Mouse (Mus musculus) hindbrain, embryonic 15.5 days (tissue): ENCODE results near the gene Mical3. TPM values are rescaled to one million over a fixed set of nuclear protein-coding genes. Genes with fewer than 3 reads are reported as not detected.

Experiments
- ATAC-seq: fragments of 200-750 bp; cut with Nextera tagmentation; 2 replicates; pipeline ENCODE4 v1.8.0; 2017; ENCODE audit warnings: low read depth, moderate number of reproducible peaks, moderate TSS enrichment; ENCODE audit not compliant: low FRiP score
- H3K27ac ChIP-seq: fragments of 300-500 bp; sonication (generic); replicated peaks from 2 replicates; pipeline ENCODE4 v1.5.1; 2015; ENCODE audit warnings: mild to moderate bottlenecking, inconsistent platforms
- H3K27me3 ChIP-seq: fragments of 300-500 bp; sonication (generic); 2 replicates; pipeline ENCODE4 v1.6.1; 2015; ENCODE audit warnings: control low read depth, inconsistent platforms
- H3K36me3 ChIP-seq: fragments of 300-500 bp; sonication (generic); 2 replicates; pipeline ENCODE4 v1.6.1; 2015; ENCODE audit warnings: control low read depth, inconsistent platforms
- H3K4me1 ChIP-seq: fragments of 300-500 bp; sonication (generic); replicated peaks from 2 replicates; pipeline ENCODE4 v1.6.1; 2015; ENCODE audit warnings: control low read depth, inconsistent platforms
- H3K4me2 ChIP-seq: fragments of 300-500 bp; sonication (generic); 2 replicates; pipeline ENCODE4 v1.6.1; 2015; ENCODE audit warnings: moderate library complexity, mild to moderate bottlenecking, inconsistent platforms
- H3K4me3 ChIP-seq: fragments of 300-500 bp; sonication (generic); 2 replicates; pipeline ENCODE4 v1.5.1; 2015; ENCODE audit warnings: mild to moderate bottlenecking, inconsistent platforms
- H3K9ac ChIP-seq: fragments of 300-500 bp; sonication (generic); 2 replicates; pipeline ENCODE4 v1.6.1; 2015; ENCODE audit warnings: inconsistent platforms
- H3K9me3 ChIP-seq: fragments of 300-500 bp; sonication (generic); 2 replicates; pipeline ENCODE4 v1.6.1; 2016; ENCODE audit warnings: control low read depth, inconsistent platforms
- WGBS: fragments of 180-500 bp; shearing (Covaris S2); methylation state at CpG from one replicate; pipeline ENCODE4 v1.1.7; 2015; 5-methylcytosine and 5-hydroxymethylcytosine counted together
- polyA plus RNA-seq: library from polyadenylated mRNA; unstranded; fragments of >200 nt; fragmentation: Nextera tagmentation; extraction: Ambion mirVana; gene quantifications from 2 replicates; pipeline ENCODE4 v1.2.1, GENCODE M21; 2015

The Mical3 gene
- polyA plus RNA-seq, 1 experiment from 2014 or later: 34.4 TPM

GRCm38 (mm10) chr6:121057181-121057956, 73.4 kb downstream of the Mical3 start:
- H3K27me3 ChIP-seq: no peaks in the 10 kb centered on the region
- no peak overlapping the region for H3K4me3 ChIP-seq
- no peak overlapping the region for H3K4me2 ChIP-seq
- ATAC-seq: no peak
- no peak overlapping the region for H3K9ac ChIP-seq
- 0 out of 2 replicates have a peak, but pooled peaks cover 6% of the 10 kb centered on the region for H3K4me1 ChIP-seq
- H3K36me3 ChIP-seq: no peaks in the 10 kb centered on the region
- H3K27ac ChIP-seq: no peak overlapping the region
- H3K9me3 ChIP-seq: no peaks in the 10 kb centered on the region
- WGBS: 82% methylated on average over 22 of the region's 22 CpGs

GRCm38 (mm10) chr6:121055496-121055895, 75.3 kb downstream of the Mical3 start:
- no peaks in the 10 kb centered on the region for H3K4me1 ChIP-seq
- no peak for ATAC-seq
- no peak overlapping the region for H3K4me2 ChIP-seq
- no peaks in the 10 kb centered on the region for H3K27me3 ChIP-seq
- H3K9ac ChIP-seq: no peak overlapping the region
- H3K27ac ChIP-seq: no peak overlapping the region
- H3K9me3 ChIP-seq: no peaks in the 10 kb centered on the region
- H3K36me3 ChIP-seq: no peaks in the 10 kb centered on the region
- no peak overlapping the region for H3K4me3 ChIP-seq
- 50% methylated on average over 3 of the region's 3 CpGs for WGBS

- H3K27ac ChIP-seq: no peak overlapping the region
- H3K4me3 ChIP-seq: no peak overlapping the region
- no peaks in the 10 kb centered on the region for H3K9me3 ChIP-seq
- H3K27me3 ChIP-seq: no peaks in the 10 kb centered on the region
- no peaks in the 10 kb centered on the region for H3K4me1 ChIP-seq
- no peak overlapping the region for H3K9ac ChIP-seq
- no peak for ATAC-seq
- H3K36me3 ChIP-seq: no peaks in the 10 kb centered on the region
- 86% methylated on average over 9 of the region's 9 CpGs for WGBS
- no peak overlapping the region for H3K4me2 ChIP-seq
These were observed 75.9 kb downstream of the Mical3 start for GRCm38 (mm10) chr6:121054908-121055307.

- H3K36me3 ChIP-seq: no peaks in the 10 kb centered on the region
- H3K4me3 ChIP-seq: no peak overlapping the region
- H3K27me3 ChIP-seq: no peaks in the 10 kb centered on the region
- no peak for ATAC-seq
- H3K4me2 ChIP-seq: no peak overlapping the region
- no peak overlapping the region for H3K27ac ChIP-seq
- H3K9ac ChIP-seq: no peak overlapping the region
- WGBS: 81% methylated on average over 3 of the region's 3 CpGs
- H3K4me1 ChIP-seq: no peaks in the 10 kb centered on the region
- H3K9me3 ChIP-seq: no peaks in the 10 kb centered on the region
These were observed 76.5 kb downstream of the Mical3 start for GRCm38 (mm10) chr6:121054340-121054739.

GRCm38 (mm10) chr6:121053585-121054112, 77.2 kb downstream of the Mical3 start:
- 85% methylated on average over 7 of the region's 7 CpGs for WGBS
- H3K4me1 ChIP-seq: no peaks in the 10 kb centered on the region
- no peak overlapping the region for H3K27ac ChIP-seq
- no peak for ATAC-seq
- no peaks in the 10 kb centered on the region for H3K27me3 ChIP-seq
- no peak overlapping the region for H3K9ac ChIP-seq
- no peak overlapping the region for H3K4me3 ChIP-seq
- H3K36me3 ChIP-seq: no peaks in the 10 kb centered on the region
- H3K4me2 ChIP-seq: no peak overlapping the region
- H3K9me3 ChIP-seq: no peaks in the 10 kb centered on the region

GRCm38 (mm10) chr6:121051972-121052629, 78.7 kb downstream of the Mical3 start:
- ATAC-seq: no peak
- WGBS: 95% methylated on average over 13 of the region's 13 CpGs
- H3K4me3 ChIP-seq: no peak overlapping the region
- no peaks in the 10 kb centered on the region for H3K4me1 ChIP-seq
- no peak overlapping the region for H3K27ac ChIP-seq
- H3K9me3 ChIP-seq: no peaks in the 10 kb centered on the region
- no peaks in the 10 kb centered on the region for H3K36me3 ChIP-seq
- no peaks in the 10 kb centered on the region for H3K27me3 ChIP-seq
- no peak overlapping the region for H3K4me2 ChIP-seq
- H3K9ac ChIP-seq: no peak overlapping the region

GRCm38 (mm10) chr6:121051411-121051810, 79.4 kb downstream of the Mical3 start:
- Histone ChIP-seq H3K9ac (no peak overlapping the region), H3K9me3 (no peaks in the 10 kb centered on the region), H3K4me2 (no peak overlapping the region), H3K4me1 (0 out of 2 replicates have a peak, but pooled peaks cover under 1% of the 10 kb centered on the region), H3K27me3 (no peaks in the 10 kb centered on the region), H3K36me3 (no peaks in the 10 kb centered on the region), H3K27ac (no peak overlapping the region), H3K4me3 (no peak overlapping the region)
- WGBS: 79% methylated on average over 8 of the region's 8 CpGs
- ATAC-seq: no peak

GRCm38 (mm10) chr6:121048696-121049095, 82.1 kb downstream of the Mical3 start:
- H3K4me1 ChIP-seq: peaks cover 11% of the 10 kb centered on the region
- no peak for ATAC-seq

GRCm38 (mm10) chr6:121045345-121046080, 85.3 kb downstream of the Mical3 start:
- peak overlapping the region; percentile 42; the same call in 1 of the 2 replicates for H3K27ac ChIP-seq

More at GRCm38 (mm10) chr6:121048696-121049095, 82.1 kb downstream of the Mical3 start:
- Histone ChIP-seq H3K4me2 (no peak overlapping the region), H3K9ac (no peak overlapping the region), H3K27me3 (no peaks in the 10 kb centered on the region), H3K4me3 (no peak overlapping the region), H3K36me3 (no peaks in the 10 kb centered on the region), H3K27ac (no peak overlapping the region), H3K9me3 (no peaks in the 10 kb centered on the region)
- 58% methylated on average over 8 of the region's 8 CpGs for WGBS

GRCm38 (mm10) chr6:121043434-121044189, 87.2 kb downstream of the Mical3 start:
- Histone ChIP-seq H3K9ac (no peak overlapping the region), H3K27me3 (no peaks in the 10 kb centered on the region), H3K4me3 (no peak overlapping the region), H3K9me3 (no peaks in the 10 kb centered on the region), H3K4me2 (no peak overlapping the region), H3K27ac (no peak overlapping the region), H3K4me1 (peaks cover 11% of the 10 kb centered on the region), H3K36me3 (peaks cover 27% of the 10 kb centered on the region)
- 70% methylated on average over 14 of the region's 14 CpGs for WGBS
- ATAC-seq: no peak

More at GRCm38 (mm10) chr6:121045345-121046080, 85.3 kb downstream of the Mical3 start:
- Histone ChIP-seq H3K4me3 (no peak overlapping the region), H3K4me2 (no peak overlapping the region), H3K36me3 (peaks cover 12% of the 10 kb centered on the region), H3K9ac (no peak overlapping the region), H3K4me1 (peaks cover 11% of the 10 kb centered on the region), H3K9me3 (no peaks in the 10 kb centered on the region), H3K27me3 (no peaks in the 10 kb centered on the region)
- peak; percentile 44; the same call in 1 of the 2 replicates for ATAC-seq
- WGBS: 48% methylated on average over 20 of the region's 20 CpGs

GRCm38 (mm10) chr6:121039719-121040118, 91.1 kb downstream of the Mical3 start:
- H3K4me3 ChIP-seq: no peak overlapping the region
- H3K4me2 ChIP-seq: no peak overlapping the region
- 89% methylated on average over 3 of the region's 3 CpGs for WGBS
- H3K27ac ChIP-seq: no peak overlapping the region
- no peaks in the 10 kb centered on the region for H3K27me3 ChIP-seq
- ATAC-seq: no peak
- no peaks in the 10 kb centered on the region for H3K9me3 ChIP-seq
- peaks cover 61% of the 10 kb centered on the region for H3K36me3 ChIP-seq
- no peak overlapping the region for H3K9ac ChIP-seq
- H3K4me1 ChIP-seq: no peaks in the 10 kb centered on the region
